Mouse (Mus musculus) mouse embryonic stem cell (cell line): Measurements from ENCODE around the gene Ipo4.

Experiments
- in situ Hi-C, 2 experiments: fragments of 300-500 bp; cut with MboI; formaldehyde crosslinking; loops; 1 replicate in 1 of 2; 3 replicates in 1 of 2; pipeline ENCODE4 v1.14.3; 2019 to 2020; ENCODE audit warnings: low sequenced_read_pairs in 2 of 2, low pct_unique_long_range_greater_than_20kb in 1 of 2, mixed read lengths in 1 of 2; ENCODE audit not compliant: unreplicated experiment in 1 of 2

The Ipo4 gene

GRCm38 (mm10) chr14:55596036-55596690 is 39.6 kb downstream of the Ipo4 start:
- in situ Hi-C loops: no loop called here

DNA sequence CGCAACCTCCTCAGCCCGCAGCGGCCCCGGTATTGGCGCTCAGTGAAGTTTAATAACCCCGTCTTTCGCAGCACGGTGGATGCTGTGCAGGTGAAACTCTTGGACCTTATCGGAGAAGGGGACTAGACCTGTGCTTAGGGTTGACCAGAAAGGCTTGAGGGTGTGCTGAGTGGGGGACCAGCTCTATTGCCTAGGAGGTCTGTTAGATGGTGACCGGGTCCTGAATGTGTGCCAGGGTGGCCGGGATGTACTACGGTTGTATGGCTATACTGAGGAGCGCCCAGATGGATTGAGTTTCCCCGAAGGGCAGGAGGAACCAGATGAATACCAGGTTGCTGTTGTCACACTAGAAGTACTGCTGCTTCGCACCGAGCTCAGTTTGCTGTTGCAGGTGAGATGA is 43.5 kb downstream of the Ipo4 start:
- in situ Hi-C loops: no loop called here

- in situ Hi-C loops: no loop called here
These were observed 44.3 kb downstream of the Ipo4 start, which contains the start of gene Rnf31 for GRCm38 (mm10) chr14:55591331-55591891. Gene Rnf31 (plus strand): TSS chr14:55591708.

- in situ Hi-C loops: no loop called here
These were observed 44.9 kb downstream of the Ipo4 start, which contains the start of gene Psme2 for GRCm38 (mm10) chr14:55590748-55591330. Gene Psme2 (minus strand): TSS chr14:55591113.

DNA sequence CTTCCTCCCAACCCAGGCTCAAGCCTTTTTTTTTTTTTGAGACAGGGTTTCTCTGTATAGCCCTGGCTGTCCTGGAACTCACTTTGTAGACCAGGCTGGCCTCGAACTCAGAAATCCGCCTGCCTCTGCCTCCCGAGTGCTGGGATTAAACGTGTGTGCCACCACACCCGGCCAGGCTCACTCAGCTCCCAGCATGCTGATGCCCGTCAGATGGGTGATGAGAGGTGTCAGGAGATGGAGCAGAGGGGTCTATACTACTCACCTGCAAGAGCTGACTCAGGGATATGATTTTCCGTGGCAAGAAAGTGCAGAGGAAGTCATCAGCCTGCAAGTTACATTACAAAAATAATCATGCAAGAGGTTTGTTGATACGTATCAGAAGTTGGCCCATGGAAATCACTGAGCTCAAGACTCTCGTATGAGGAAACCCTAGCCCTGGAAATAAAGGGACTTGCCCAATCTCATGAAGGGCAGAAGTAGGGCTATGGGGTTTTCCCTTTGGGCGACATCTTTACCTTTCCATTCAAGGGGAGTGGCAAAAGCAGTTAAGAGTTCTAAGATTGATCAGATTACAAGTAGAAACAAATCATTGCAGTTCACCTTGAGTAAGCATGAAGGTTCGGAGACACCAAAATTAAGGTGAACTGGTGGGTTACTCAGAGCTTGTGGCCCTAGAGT is 45.8 kb downstream of the Ipo4 start:
- in situ Hi-C loops: no loop called here

DNA sequence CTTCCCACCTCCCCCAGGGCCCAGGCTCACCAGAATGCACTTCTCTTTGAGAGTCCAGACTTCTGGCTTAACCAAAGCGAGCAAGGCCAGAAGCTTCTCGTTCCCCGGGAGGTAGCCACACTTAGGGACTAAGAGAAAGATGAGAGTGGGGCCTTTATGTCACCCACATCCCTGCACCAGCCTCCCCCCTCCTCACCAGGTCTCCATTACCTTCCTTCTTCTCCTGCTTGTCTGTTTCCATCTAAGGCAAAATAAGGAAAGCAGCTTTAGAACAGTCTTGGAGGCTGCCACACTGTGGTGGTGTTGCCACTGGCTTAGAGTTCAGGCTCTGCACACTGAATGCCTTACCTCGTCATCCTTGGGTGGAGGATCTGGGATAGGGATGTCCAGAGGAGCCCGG is 46.5 kb downstream of the Ipo4 start:
- in situ Hi-C loops: no loop called here

DNA sequence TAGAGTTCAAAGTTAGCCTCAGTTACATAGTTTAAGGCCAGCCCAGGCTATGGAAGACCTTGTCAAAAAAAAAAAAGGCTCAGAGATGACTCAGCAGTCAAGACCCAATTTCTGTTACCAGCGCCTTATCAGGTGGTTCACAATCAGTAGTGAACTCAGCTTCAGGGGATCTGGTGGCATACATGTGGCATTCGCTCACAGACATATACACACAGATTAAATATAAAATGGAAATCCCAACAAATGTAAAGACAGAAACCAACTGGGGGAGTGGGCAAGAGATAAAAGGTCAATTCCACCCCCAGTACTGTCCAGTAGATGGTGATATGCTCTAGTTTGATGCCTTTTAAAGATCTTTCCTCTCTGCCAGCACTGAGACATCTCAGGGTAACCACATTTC is 49.6 kb downstream of the Ipo4 start:
- in situ Hi-C loops: no loop called here

- in situ Hi-C loops: no loop called here
These were observed 50.2 kb downstream of the Ipo4 start for GRCm38 (mm10) chr14:55585566-55585960.

DNA sequence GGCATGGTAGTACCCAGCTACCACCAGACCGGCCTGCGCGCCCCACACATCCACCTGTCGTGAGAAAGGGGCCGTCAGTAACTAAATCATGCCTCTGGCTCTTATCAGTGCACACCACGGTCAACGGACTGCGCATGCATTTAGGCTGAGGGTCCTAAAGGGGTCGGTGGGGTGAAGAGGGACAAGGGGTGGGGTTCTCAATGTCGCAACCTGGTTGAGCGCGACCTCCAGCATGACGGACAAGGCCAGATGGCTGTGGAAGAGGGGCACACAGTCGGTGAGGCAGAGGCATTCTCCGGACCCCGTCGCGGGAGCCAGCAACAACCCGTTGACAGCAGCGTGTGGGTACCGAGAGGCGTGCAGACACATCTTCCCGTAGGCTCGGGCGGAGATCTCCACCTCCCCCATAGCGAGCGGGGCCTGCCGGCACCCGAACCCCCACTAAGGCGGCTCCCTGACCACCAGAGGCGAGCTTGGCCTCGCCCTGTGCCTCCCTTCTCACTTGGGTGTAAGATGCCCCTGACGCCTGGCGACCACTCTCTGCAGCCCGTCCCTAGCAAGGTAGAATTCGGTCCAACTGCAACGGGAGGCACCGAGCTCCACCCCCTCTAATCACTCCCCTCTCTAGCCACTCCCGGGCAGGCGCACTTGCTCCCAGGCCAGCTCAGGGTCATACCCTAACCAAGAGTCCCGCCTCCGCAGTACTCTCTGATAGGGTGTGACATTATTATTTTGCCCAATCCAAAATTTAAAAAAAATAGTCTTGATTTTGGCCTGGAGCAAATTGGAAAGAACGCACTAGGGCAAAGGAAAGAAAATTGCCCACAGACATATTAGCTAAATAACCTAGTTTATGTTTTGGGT is 50.8 kb downstream of the Ipo4 start, which contains the start of gene Emc9:
Emc9 (minus strand) TSS at position 601 of the 864 bp plus-strand sequence.
- in situ Hi-C loops: no loop called here

GRCm38 (mm10) chr14:55584303-55584701 is 51.5 kb downstream of the Ipo4 start:
- in situ Hi-C loops: no loop called here

- in situ Hi-C loops: no loop called here
These were observed 53.6 kb downstream of the Ipo4 start for GRCm38 (mm10) chr14:55581981-55582681.

DNA sequence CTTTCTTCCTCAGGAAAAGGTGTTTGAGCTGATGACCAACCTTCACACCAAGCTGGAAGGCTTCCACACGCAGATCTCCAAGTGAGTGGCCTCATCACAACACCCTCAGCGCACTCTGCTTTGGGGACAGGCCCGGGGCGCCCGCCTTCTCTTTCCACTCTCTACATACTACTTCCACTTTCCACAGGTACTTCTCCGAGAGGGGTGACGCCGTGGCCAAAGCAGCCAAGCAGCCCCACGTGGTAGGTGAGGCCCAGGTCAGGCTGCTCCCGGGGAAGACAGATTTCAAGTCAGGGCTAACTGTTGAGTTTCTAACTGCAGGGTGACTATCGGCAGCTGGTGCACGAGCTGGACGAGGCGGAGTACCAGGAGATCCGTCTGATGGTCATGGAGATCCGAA is 55.0 kb downstream of the Ipo4 start:
- in situ Hi-C loops: no loop called here

DNA sequence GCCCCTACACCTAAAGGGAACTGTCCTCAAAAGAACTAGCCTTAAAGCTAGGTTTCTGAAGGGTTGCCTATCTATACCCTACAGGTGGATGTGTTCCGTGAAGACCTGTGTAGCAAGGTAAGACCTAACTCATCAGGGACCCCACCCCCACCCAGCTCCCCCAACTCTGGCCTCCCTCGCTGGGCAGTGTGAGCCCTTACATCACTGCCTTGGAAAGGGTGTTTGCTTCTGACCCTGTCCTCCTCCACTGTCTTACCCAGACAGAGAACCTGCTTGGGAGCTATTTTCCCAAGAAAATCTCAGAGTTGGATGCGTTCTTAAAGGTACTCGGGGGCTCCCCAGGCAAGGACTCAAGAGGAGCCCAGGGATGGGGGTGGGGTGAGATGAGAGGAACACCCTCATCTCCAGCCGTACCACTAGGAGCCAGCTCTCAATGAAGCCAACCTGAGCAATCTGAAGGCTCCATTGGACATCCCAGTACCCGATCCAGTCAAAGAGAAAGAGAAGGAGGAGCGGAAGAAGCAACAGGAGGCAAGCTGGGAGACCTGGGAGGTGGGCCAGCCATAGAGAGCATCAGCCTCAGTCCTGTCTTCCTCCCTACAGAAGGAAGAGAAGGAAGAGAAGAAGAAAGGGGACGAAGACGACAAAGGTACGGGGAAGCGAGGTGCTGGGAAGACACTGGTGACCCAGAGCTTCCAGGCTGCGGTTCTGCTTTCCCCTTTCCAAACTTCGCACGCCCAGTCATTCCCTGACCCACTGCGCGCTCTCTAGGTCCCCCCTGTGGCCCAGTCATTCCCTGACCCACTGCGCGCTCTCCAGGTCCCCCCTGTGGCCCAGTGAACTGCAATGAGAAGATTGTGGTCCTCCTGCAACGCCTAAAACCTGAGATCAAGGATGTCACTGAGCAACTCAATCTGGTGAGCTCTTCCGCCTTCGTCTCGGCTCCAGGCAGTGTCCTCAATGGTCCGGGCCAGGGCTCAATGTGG is 56.0 kb downstream of the Ipo4 start:
- in situ Hi-C loops: no loop called here

GRCm38 (mm10) chr14:55578668-55579269 is 57.0 kb downstream of the Ipo4 start:
- in situ Hi-C loops: no loop called here

- in situ Hi-C loops: no loop called here
These were observed 57.7 kb downstream of the Ipo4 start, which contains the start of gene Psme1 for GRCm38 (mm10) chr14:55577871-55578667. Gene Psme1 (plus strand): TSS chr14:55578123.

- in situ Hi-C loops: no loop called here
These were observed 59.4 kb downstream of the Ipo4 start for GRCm38 (mm10) chr14:55576376-55576775.
